Mouse (Mus musculus) left cerebral cortex, adult 2 months (tissue): ENCODE results near the gene Mad2l2. TPM values are rescaled to one million over a fixed set of nuclear protein-coding genes. Genes with fewer than 3 reads are reported as not detected.
"Not testable (repeated sequence)": the region's sequence is repeated elsewhere in the genome, so short reads cannot be mapped to it uniquely, and the experiment has no call there.

Experiments used
- DNase-seq, 2 experiments: peaks; one replicate each; pipeline ENCODE4 v3.0.0; 2021 to 2022; ENCODE audit warnings: low spot score in 2 of 2, mixed read lengths in 1 of 2; ENCODE audit errors: extremely low spot score in 1 of 2
- H3K27ac ChIP-seq: fragments of 200-600 bp; 2 replicates; pipeline ENCODE4 v1.8.1; 2022
- H3K4me3 ChIP-seq: fragments of 200-600 bp; 2 replicates; pipeline ENCODE4 v1.8.1; 2022
- CTCF ChIP-seq: fragments of 200-600 bp; IDR thresholded peaks from 2 replicates; pipeline ENCODE4 v1.8.1; 2022; ENCODE audit warnings: antibody characterized with exemption, mild to moderate bottlenecking, moderate library complexity
- intact Hi-C: fragments of 180-260 bp; cut with DNase I; formaldehyde crosslinking; loops from one replicate; pipeline ENCODE4 v1.15.1; 2025
- microRNA-seq, 2 experiments: library from miRNA; unstranded; fragments of <30 nt; microRNA quantifications; one replicate each; pipeline ENCODE4 v1.2.0; 2021
- total RNA-seq, 2 experiments: library from RNA; stranded (reverse); gene quantifications; 2 replicates each; pipeline ENCODE4 v1.2.3; 2021

The Mad2l2 gene
- total RNA-seq, 2 experiments from 2014 or later, result 14.2 to 16.1 TPM

GRCm38 (mm10) chr4:148184564-148184963 is 54.4 kb downstream of the Mad2l2 start:
- Histone ChIP-seq H3K27ac (no peak overlapping the region), H3K4me3 (no peak overlapping the region)
- TF ChIP-seq CTCF, result no peak
- intact Hi-C loops, result no loop called here
- no peak for DNase-seq

GRCm38 (mm10) chr4:148185819-148186218 is 55.6 kb downstream of the Mad2l2 start:
- intact Hi-C loops, result no loop called here
- Histone ChIP-seq H3K27ac (no peak overlapping the region), H3K4me3 (no peak overlapping the region)
- peak; percentile 12 for TF ChIP-seq CTCF
- no peak for DNase-seq

GRCm38 (mm10) chr4:148188767-148189166 is 58.6 kb downstream of the Mad2l2 start:
- DNase-seq, H3K27ac ChIP-seq, H3K4me3 ChIP-seq, intact Hi-C loops: not testable (repeated sequence)

- intact Hi-C loops, result no loop called here
Observed at GRCm38 (mm10) chr4:148192707-148193245, 62.6 kb downstream of the Mad2l2 start.

GRCm38 (mm10) chr4:148194400-148194799 is 64.2 kb downstream of the Mad2l2 start:
- Histone ChIP-seq H3K27ac (no peak overlapping the region), H3K4me3 (no peak overlapping the region)
- intact Hi-C loops, result no loop called here
- DNase-seq, result no peak
- TF ChIP-seq CTCF, result no peak

More at GRCm38 (mm10) chr4:148192707-148193245, 62.6 kb downstream of the Mad2l2 start:
- no peak for TF ChIP-seq CTCF
- no peak overlapping the region for H3K27ac ChIP-seq
- H3K4me3 ChIP-seq, result no peak overlapping the region
- no peak for DNase-seq

Small RNA genes lying within 50 kb of the gene (microRNA-seq; reads per million reads assigned to microRNA genes)
- gene Mir7022, result 0 to 0.24 reads per million in 2 experiments

Other genes starting within 250 kb of the Mad2l2 start
- 100 to 1,000 TPM; 181 to 199 TPM for gene Mfn2, start 225.7 kb upstream of the Mad2l2 start, total RNA-seq
- 10 to 100 TPM; 14.2 to 14.4 TPM for gene Plod1, start 193.6 kb upstream of the Mad2l2 start, total RNA-seq
- gene 2510039O18Rik, start 189.5 kb upstream of the Mad2l2 start, total RNA-seq, result 10 to 100 TPM; 28.9 to 31.2 TPM
- not detected for gene Nppb, start 144.6 kb upstream of the Mad2l2 start, total RNA-seq
- not detected for gene Nppa, start 129.7 kb upstream of the Mad2l2 start, total RNA-seq
- gene Clcn6, start 91.6 kb upstream of the Mad2l2 start, total RNA-seq, result 10 to 100 TPM; 81.4 to 84.4 TPM
- 10 to 100 TPM; 30.7 to 32.0 TPM for gene Mthfr, start 91.3 kb upstream of the Mad2l2 start, total RNA-seq
- 10 to 100 TPM in 1 of 2 experiments, 1 to 10 TPM in 1; 6.6 to 10.2 TPM for gene Agtrap, start 42.4 kb upstream of the Mad2l2 start, total RNA-seq
- gene Draxin, start 314 bp downstream of the Mad2l2 start, total RNA-seq, result under 1 TPM; 0.20 to 0.30 TPM
- gene Fbxo6, start 21.8 kb downstream of the Mad2l2 start, total RNA-seq, result 10 to 100 TPM; 28.9 to 30.2 TPM
- 100 to 1,000 TPM; 140 to 156 TPM for gene Fbxo44, start 30.1 kb downstream of the Mad2l2 start, total RNA-seq
- 100 to 1,000 TPM; 101 to 107 TPM for gene Fbxo2, start 30.2 kb downstream of the Mad2l2 start, total RNA-seq
- 10 to 100 TPM; 32.2 to 34.3 TPM for gene Disp3, start 157.6 kb downstream of the Mad2l2 start, total RNA-seq